Mouse (Mus musculus) gastrocnemius, adult 2 months (tissue): ENCODE results near the gene Hist1h3c. TPM values are rescaled to one million over a fixed set of nuclear protein-coding genes. Genes with fewer than 3 reads are reported as not detected.
A peak's percentile ranks its signal among the peaks of the same experiment; 100 is the strongest.
"Not testable (repeated sequence)": the region's sequence is repeated elsewhere in the genome, so short reads cannot be mapped to it uniquely, and the experiment has no call there.

Source experiments
- DNase-seq: peaks from one replicate; pipeline ENCODE4 v3.0.0; 2022
- H3K27ac ChIP-seq: fragments of 200-600 bp; 2 replicates; pipeline ENCODE4 v1.8.1; 2022; ENCODE audit warnings: mild to moderate bottlenecking
- H3K4me3 ChIP-seq: fragments of 200-600 bp; 2 replicates; pipeline ENCODE4 v1.8.1; 2022; ENCODE audit warnings: mild to moderate bottlenecking, moderate library complexity
- CTCF ChIP-seq: fragments of 200-600 bp; IDR thresholded peaks from 2 replicates; pipeline ENCODE4 v1.8.1; 2022; ENCODE audit warnings: antibody characterized with exemption, mild to moderate bottlenecking, moderate library complexity
- intact Hi-C: fragments of 180-260 bp; cut with DNase I; formaldehyde crosslinking; loops from one replicate; pipeline ENCODE4 v1.15.1; 2025
- total RNA-seq, 2 experiments: library from RNA; stranded (reverse); gene quantifications; 2 replicates each; pipeline ENCODE4 v1.2.3; 2021

Gene Hist1h3c
- total RNA-seq, 2 experiments from 2014 or later = not detected

- no peak for DNase-seq
- H3K27ac ChIP-seq = 0 out of 2 replicates have a peak overlapping the region, but pooled peaks have one; percentile 4
- no peak overlapping the region for H3K4me3 ChIP-seq
- intact Hi-C loops = loop anchor here (1.0 to 10.0 kb wide), 3 partner anchors 31 to 167 kb away; partner anchors contain the start of genes Hist1h2ac, Hist1h2bc and Hist1h3e
- TF ChIP-seq CTCF = peak; percentile 91
Observed at GRCm38 (mm10) chr13:23732156-23732804, 13.1 kb downstream of the Hist1h3c start.

DNA sequence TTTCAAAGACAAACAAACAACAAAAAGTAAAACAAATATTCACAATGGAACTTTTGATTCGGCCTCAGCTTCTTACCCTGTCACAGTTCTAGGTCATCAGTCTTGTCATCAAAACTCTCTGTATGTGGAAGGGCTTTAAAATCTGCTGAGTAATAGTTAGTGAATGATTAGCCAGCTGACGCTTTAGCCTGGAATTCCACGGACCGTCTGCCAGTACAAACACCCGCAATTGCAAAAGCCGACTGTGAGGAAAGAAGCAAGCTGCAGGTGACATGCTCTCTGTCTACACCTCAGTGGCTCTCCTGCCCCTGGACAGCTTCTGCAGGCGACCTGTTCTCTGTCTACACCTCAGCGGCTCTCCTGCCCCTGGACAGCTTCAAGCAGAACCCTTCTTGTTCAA, 14.9 kb downstream of the Hist1h3c start:
- DNase-seq = peak; percentile 34
- no peak overlapping the region for H3K4me3 ChIP-seq
- peak overlapping the region; percentile 29; the same call in 1 of the 2 replicates for H3K27ac ChIP-seq
- TF ChIP-seq CTCF = no peak
- intact Hi-C loops = loop anchor here (10.0 kb wide), 2 partner anchors 46 to 166 kb away; partner anchors contain the start of genes Hist1h2ac, Hist1h2bc and Hist1h3e

DNA sequence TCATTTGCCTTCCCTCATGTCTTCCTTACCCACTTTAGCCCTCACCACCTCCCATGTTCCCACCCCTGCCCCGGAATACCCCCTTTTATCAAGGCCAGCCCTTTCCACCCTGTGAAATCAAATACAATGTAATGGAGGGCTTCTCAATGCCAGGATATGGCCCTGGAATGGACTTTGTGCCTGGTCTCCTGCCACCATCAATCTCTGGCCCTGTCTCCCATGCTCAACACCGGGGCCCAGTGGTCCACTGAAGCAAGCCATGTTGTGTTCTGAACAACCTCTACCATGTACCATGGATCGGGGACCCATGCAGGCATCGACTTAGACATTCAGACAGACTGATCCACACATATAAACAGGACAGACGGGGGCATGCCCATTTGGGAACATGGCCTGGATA, 15.7 kb downstream of the Hist1h3c start:
- 0 out of 2 replicates have a peak overlapping the region, but pooled peaks have one; percentile 8 for H3K27ac ChIP-seq
- intact Hi-C loops = loop anchor here (10.0 kb wide), 2 partner anchors 45 to 165 kb away; partner anchors contain the start of genes Hist1h2ac, Hist1h2bc and Hist1h3e
- no peak for TF ChIP-seq CTCF

DNA sequence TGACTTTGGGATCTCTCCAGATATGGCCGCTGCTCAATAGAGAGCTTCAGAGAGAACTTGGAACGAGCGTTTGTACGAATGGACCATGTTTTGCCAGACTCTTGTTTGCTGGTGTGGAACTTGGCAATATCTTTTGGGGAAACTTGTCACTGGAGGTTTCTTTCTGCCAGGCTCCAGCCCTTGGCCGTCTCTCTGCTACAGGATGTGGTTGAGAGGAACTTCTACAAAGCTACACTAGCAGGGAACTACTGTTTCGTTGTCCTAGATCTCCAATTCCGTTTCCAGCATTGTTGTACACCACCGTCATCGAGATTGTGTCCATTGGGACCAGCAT, 16.2 kb downstream of the Hist1h3c start:
- intact Hi-C loops = no loop called here
- no peak overlapping the region for H3K27ac ChIP-seq
- TF ChIP-seq CTCF = no peak
- DNase-seq = peak; percentile 28
- no peak overlapping the region for H3K4me3 ChIP-seq

More for the DNA sequence above, 15.7 kb downstream of the Hist1h3c start:
- no peak overlapping the region for H3K4me3 ChIP-seq
- DNase-seq = no peak

DNA sequence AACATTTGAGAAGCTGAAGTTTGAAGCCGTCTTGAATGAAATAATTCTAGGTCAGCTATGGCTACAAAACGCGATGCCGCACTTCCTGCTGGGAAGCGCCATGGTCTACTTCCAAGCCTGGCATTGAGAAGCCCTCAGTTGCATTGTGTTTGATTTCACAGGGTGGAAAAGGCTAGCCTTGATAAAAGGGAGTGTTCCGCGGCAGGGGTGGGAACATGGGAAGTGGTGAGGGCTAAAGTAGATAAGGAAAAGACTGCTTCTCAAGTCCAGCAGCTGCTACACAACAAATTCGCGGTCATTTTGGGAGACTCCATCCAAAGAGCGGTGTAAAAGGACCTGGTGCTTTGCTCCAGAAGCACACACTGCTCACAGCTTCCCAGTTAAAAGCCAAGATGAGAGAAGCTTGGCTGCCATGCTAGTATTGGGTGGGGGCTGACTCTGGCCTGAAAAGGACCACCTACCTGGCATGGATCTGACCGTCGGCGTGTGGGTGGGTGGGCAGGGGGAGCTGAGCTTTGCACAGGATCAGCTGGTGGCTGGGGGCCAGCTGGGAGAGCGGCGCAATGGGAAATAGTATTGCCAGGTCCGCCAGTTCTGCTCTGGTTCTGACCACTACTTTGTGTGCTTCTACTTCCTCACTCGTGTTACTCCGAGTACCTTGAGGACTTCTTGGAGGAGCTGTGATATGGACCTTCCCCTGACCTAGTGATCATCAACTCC, 16.8 kb downstream of the Hist1h3c start:
- Histone ChIP-seq H3K27ac (no peak overlapping the region), H3K4me3 (no peak overlapping the region)
- intact Hi-C loops = no loop called here
- no peak for TF ChIP-seq CTCF
- no peak for DNase-seq

DNA sequence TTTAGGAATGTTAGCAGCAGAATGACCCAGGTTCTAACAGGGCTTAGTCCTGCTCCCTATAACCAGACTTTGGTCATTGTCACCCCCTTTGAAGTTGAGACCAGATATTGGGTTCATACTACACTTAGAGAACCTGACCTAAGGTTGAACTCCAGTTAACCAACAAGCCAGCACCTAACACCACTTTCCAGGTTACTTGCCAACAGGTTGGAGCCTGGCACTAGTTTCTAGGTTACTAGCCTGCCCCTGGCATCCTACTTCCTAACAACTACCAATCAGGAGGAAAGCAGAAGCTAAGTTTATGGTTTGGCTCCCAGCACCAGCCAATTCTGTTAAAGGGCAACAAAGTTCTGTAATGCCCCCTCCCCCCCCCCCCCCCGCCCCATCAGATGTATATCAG, 20.2 kb downstream of the Hist1h3c start:
- Histone ChIP-seq H3K27ac (no peak overlapping the region), H3K4me3 (no peak overlapping the region)
- no peak for TF ChIP-seq CTCF
- intact Hi-C loops = no loop called here
- DNase-seq = no peak

DNA sequence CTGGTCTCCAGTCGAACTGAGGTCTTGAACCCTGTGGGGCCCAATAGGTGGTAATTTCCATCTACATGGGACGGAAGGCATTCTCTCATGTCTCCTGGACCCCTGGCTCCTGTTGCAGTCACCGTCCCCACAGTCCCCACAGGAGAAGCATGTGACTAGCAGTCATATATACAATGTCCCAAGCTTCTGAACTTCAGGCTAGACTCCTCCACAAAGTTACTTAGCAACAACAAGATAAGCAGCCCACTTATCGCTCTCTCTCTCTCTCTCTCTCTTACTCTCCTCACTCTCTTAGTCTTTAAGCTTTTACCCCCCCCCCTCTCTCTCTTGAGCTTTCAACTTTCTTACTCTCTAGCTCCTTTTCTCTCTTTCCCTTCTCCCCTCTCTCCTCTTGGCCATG, 21.2 kb downstream of the Hist1h3c start:
- Histone ChIP-seq H3K27ac (no peak overlapping the region), H3K4me3 (no peak overlapping the region)
- intact Hi-C loops = no loop called here
- no peak for DNase-seq
- no peak for TF ChIP-seq CTCF

GRCm38 (mm10) chr13:23717593-23718245, 27.7 kb downstream of the Hist1h3c start:
- intact Hi-C loops, H3K4me3 ChIP-seq, H3K27ac ChIP-seq, DNase-seq: not testable (repeated sequence)

DNA sequence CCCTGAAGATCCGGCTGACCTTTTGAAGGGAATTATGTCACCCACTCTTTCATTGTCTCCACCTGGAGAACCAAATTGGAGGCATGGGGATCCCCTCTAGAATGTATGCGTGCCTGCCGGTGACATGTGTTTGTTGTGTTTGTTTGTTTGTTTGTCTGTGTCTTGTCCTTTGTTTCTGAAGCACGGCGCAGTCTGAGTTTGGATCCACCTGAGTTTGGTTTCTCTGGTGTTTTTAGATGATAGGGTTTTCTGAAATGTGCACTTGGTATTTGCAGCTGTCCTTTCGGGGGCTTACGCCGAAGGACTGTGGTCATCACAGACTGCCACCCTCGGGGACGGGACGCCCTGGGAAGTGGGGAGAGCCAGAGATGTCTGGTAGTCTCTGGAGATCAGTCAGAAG, 28.2 kb downstream of the Hist1h3c start:
- intact Hi-C loops = no loop called here
- DNase-seq = no peak
- no peak for TF ChIP-seq CTCF
- Histone ChIP-seq H3K27ac (no peak overlapping the region; the same call in 1 of the 2 replicates), H3K4me3 (no peak overlapping the region)

DNA sequence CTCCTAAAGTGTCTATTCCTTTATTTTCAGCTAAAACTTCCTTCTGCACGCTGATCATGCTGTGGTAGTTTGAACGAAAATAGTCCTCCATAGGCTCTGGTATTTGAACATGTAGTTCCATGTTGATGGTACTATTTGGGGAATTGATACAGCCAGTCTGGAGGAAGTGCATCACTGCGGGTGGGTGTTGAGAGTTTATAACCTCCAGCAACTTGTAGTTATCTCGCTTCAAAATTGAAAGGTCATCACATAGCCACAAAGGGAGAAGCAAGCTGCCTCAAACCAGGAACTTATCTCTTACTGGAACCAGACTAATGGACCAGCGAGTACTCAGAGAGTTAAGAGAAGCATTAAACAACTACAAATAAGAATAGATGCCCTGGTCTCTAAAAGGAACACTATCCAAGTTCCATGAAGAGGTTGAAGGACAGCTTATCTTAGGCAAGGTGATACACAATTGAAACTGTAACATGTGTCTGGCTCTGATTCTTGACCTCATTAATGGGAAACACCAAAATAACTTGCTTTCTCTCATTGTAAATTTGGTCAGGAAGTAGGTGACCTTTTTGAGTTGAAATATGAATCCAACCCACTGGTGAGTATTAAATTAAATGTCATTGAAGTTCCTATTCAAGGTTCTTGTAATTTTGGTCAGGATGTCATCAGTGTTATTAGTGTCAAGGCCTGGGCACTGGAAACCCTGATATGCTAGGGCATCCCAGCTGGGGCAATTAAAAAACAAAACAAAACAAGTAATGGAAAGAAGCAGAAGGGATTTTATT, 28.9 kb downstream of the Hist1h3c start:
- intact Hi-C loops = no loop called here
- H3K4me3 ChIP-seq = no peak overlapping the region
- H3K27ac ChIP-seq = peak overlapping the region; percentile 20; the same call in 1 of the 2 replicates
- TF ChIP-seq CTCF = no peak
- no peak for DNase-seq

- intact Hi-C loops = no loop called here
- peak within 1 kb of the TSS; percentile 94 for H3K27ac ChIP-seq
- H3K4me3 ChIP-seq = peak within 1 kb of the TSS; percentile 89
- no peak for TF ChIP-seq CTCF
- peak; percentile 80 for DNase-seq
Observed at GRCm38 (mm10) chr13:23710374-23711089, 34.9 kb downstream of the Hist1h3c start, which contains the start of gene Hfe. Gene Hfe (minus strand): TSS chr13:23710854.
